Mouse (Mus musculus) ES-Bruce4 (cell line): ENCODE measurements around the gene Erlin1.

ENCODE experiments used
- CTCF ChIP-seq: IDR thresholded peaks from one replicate; pipeline ENCODE4 v1.8.1; 2011; ENCODE audit warnings: low read depth, low read length
- EP300 ChIP-seq: IDR thresholded peaks from 2 replicates; pipeline ENCODE4 v1.6.1; 2011; ENCODE audit warnings: low read depth, low read length; ENCODE audit not compliant: insufficient read depth
- POLR2A ChIP-seq: IDR thresholded peaks from one replicate; pipeline ENCODE4 v1.8.1; 2011; ENCODE audit warnings: low read length; ENCODE audit not compliant: insufficient read depth

- no peak for TF ChIP-seq POLR2A
- TF ChIP-seq CTCF, result no peak
- TF ChIP-seq EP300, result no peak
Observed at GRCm38 (mm10) chr19:44005025-44005424, 64.6 kb downstream of the Erlin1 start.
